Mouse (Mus musculus): ENCODE measurements around the gene P4htm. TPM values are rescaled to one million over a fixed set of nuclear protein-coding genes. Genes with fewer than 3 reads are reported as not detected.
"Not testable (repeated sequence)": the region's sequence is repeated elsewhere in the genome, so short reads cannot be mapped to it uniquely, and the experiment has no call there.

P4htm gene
- total RNA-seq (2021): 10 to 100 TPM; 91.8 to 92.3 TPM
- long read RNA-seq, experiment 1, transcript P4htm-201 (9 exons, 1,841 nt): major isoform, 154 of 183 reads
- long read RNA-seq, experiment 1, partial matches to known transcripts: 16 of 183 reads
- long read RNA-seq, experiment 1, other reads (novel, unspliced or antisense): 13 of 183 reads
- long read RNA-seq, experiment 2, transcript P4htm-201 (9 exons, 1,841 nt): major isoform, 118 of 154 reads
- long read RNA-seq, experiment 2, partial matches to known transcripts: 27 of 154 reads
- long read RNA-seq, experiment 2, other reads (novel, unspliced or antisense): 9 of 154 reads

DNA sequence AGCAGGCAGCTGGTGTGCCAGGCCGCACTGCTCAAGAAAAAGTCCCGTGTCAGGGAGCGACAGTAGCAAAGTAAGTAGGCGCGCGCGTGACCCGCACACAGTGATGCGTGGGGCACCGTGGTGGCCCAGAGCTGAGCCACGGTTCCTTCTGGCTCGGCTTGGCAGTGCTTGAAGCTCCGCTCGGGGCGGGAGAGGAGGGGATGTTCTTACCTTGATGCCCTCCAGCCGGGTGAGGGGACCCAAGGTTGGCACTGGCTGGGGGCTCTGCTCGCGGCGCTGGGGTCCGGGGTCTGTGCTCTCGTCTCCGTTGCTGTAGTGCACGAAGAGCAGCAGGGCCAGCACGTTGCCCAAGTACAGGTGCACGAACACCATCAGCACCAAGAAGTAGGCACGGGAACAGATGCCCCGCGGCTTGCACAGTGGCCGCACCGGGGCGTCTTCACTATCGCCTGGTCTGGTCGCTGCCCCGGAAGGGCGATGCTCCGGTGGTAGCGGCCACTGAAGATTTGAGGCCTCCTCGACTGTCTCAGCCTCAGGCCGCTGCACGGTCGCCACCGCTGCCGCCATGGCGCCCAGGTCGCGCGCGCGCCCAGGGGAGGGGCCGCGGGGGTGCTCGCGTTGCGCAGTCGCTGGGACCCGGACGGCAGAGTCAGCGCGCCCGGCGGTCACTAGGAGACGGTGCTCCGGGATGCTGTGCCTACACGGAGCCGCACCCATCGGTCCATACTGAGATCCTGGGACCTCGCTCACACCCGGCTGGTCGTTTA is at the start of gene P4htm:
TSS of gene P4htm (minus strand) at position 670 of the 767 bp plus-strand sequence.
- peak; percentile 74 to 87 for DNase-seq (ENCODE audit: low spot score in 2 of 2)

DNA sequence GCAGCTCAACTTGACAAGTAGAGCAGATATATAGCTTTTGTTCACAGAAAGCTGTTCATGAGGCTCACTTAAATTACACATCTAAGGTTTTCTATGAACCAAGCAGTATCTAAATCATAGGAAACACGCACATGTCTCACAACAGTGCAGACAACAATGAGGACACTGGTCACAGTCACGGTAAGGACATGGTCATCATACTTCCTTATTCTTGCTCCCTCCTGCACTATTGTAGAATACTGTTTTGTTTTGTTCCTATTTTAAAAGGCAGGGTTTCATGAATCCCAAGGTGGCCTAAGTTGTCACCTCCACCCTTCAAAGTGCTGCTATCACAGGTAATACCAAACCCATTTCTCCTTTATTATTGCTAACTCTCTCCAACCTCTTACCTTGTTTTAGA is 42.4 kb upstream of the P4htm start:
- no peak for DNase-seq (ENCODE audit: low spot score in 2 of 2)

DNA sequence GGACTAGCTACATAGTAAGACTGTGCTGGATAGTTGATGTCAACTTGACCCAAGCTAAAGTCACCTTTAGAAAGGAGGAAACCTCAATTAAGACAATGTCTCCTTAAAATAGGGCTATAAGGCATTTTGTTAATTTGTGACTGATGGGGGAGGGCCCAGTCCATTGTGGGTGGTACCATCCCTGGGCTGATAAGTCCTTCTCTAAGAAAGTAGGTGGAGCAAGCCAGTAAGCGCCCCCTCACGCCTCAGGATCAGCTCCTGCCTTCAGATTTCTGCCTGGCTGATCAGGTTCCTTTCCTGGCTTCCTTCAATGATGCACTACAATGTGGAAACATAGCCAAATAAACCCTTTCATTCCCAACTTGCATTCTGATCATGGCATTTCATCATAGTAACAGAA is 37.9 kb upstream of the P4htm start:
- DNase-seq (ENCODE audit: low spot score in 2 of 2): no peak

DNA sequence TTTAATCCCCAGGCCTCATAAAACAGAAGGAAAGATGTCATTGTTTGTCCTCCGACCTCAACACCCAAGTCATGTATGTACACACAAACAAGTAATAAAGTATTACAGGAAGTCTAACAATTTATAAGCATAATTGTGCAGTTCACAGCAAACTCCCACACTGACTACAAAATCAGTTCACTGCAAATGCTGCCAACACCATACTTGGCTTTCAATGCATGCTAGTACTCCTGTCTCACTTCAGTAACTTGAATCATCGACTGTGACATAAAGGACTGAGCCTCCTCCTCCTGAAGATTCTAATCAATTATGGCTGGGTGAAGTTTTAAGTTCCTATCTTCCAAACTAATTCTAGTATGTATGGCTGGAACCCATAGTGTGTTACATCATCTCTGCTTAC is 36.4 kb upstream of the P4htm start:
- no peak for DNase-seq (ENCODE audit: low spot score in 2 of 2)

DNA sequence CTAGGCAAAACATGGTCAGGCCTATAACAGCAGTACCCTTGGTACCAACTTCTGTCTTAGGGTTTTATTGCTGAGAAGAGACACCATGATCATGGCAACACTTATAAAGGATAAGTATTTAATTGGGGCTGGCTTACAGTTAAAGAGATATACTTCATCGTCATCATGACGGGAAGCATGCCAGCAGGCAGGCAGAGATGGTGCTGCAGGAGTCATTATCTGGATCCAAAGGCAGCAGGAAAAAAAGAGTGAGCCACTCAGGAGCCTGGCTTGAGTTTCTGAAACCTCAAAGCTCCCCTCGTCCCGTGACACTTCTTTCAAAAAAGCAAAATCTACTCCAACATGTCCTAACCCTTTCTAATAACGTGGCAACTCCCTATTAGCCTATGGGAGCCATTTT is 34.9 kb upstream of the P4htm start:
- DNase-seq (ENCODE audit: low spot score in 2 of 2): no peak

DNA sequence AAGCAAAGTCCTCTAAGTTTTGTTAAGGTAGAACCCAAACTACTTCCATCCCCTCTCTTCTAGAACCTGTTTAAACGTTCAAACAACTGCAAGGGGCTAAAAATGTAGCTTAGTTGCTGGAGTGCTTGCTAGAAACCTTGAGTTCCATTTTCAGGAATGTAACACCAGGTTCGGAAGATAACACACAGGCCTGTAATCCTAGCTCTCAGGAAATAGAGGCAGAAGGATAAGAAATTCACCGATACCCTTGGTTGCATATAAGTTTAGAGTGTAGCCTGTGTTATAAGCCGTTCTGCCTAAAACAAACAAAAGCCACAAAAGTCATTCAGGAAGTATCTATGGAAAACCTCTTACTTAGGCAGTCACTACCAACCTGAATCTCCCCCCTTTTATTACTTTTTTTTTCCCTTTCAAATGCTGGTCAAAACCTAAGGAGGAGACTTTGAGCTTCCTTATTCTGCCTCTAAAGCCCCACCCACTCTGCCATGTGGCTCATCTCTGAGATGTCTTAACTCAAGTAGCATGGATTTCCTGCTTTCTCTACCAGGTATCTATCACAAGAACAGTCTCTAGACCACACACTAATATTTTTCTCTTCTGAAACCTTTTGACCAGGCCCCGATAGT is 34.3 kb upstream of the P4htm start:
- no peak for DNase-seq (ENCODE audit: low spot score in 2 of 2)

DNA sequence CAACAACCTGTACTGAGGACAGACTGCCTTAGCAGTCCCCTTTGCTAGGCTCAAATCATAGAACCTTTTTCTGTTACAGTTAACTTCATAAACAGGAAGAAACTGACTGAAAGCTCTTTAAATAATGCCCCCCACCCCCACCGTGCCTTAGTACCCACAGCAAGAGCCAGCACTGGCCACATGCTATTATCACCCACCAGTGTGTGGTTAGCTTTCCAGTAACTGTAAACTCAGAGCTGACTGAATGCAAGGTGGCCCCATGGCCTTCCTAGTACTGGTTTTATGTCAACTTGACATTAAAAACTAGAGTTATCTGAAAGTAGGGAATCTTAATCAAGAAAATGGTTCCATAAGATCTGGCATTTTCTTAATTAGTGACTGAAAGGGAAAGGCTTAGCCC is 33.2 kb upstream of the P4htm start:
- no peak for DNase-seq (ENCODE audit: low spot score in 2 of 2)

DNA sequence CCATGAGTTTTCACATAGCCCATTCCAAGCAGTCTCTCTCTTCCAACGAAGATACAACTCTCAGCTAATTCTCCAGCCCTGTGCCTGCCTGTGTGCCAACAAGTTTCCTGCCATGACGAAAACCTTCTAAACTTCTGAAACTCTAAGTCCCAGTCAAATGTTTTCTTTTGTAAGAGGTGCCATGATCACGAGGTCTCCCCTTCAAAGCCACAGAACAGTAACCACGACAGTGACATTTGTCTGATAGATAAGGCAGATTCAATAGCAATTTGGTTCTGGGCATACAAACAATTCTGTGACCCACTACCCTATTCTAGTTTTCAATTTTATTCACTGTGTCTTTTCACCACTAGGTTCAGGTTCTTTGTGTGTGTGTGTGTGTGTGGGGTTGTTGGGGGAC is 30.7 kb upstream of the P4htm start:
- DNase-seq (ENCODE audit: low spot score in 2 of 2): no peak

DNA sequence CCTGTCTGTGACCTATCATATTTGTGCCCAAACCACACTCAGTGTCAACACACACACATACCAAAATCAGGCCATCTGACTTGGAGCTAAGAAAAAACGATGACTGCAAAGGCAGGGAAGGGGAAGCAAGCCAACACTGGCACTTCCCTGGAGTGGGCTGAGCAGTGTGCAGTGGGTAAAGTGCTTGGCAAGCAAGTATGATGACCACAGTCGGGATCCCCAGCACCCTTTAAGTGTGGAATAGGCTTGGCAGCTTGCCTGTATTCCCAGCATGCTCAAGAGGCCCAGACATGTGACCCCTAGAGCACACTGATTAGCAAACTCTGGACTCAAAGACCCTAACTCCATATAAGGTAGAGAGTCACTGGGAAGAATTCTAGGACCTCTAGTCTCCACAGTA is 29.0 kb upstream of the P4htm start:
- no peak for DNase-seq (ENCODE audit: low spot score in 2 of 2)

DNA sequence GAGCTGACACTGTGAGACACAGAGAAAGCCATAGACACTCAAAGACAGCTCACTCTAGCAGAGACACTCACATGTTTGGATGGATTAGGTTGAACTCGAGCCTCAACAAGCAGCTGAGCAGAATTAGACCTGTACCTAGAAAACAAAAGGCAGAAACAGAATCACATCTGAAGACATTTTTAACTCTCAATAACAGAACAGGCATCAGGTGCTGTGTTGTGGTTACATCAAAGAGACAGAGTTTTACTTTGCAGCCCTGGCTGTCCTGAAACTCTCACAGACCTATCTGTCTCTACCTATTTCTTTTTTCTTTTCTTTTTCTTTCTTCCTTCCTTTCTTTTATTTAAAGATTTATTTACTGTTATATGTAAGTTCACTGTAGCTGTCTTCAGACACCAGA is 19.8 kb upstream of the P4htm start:
- no peak for DNase-seq (ENCODE audit: low spot score in 2 of 2)

DNA sequence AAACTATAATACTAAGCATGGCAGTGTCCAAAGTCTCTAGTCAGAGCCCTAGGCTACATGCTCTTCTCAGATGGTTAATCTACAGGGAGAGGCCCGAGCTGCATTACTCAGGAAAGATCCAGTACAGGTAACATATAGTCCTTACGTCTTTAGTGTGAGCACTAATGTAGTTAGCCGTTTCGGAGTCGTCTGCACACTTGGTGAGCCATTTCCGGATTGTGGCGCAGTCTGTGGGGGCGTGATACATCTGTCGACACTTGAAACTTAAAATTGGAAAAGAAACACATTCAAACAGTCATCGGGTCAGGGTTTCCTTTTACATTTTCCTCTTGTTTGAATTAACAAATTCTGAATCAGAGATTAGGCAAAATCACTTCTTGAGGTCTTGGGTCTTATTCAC is 14.0 kb upstream of the P4htm start:
- DNase-seq (ENCODE audit: low spot score in 2 of 2): peak; percentile 37 to 56

DNA sequence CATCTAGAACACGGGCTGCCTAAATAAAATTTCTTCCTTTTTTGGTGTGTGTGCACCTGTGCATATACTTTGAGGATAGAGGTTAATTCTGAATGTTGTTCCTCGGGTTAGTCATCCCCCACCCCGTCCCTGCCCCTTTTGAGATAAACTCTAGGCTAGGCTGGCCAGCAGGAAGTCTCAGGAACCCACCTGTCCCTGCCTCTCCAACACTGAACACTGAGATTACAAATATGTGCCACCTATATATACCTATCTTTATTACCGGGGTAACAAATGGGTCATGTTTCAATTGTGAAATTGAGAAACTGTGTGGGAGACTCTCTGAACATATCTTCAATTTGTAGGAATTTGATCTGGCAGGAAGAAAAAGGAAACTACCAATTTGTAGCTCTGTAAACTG is 11.4 kb upstream of the P4htm start:
- no peak for DNase-seq (ENCODE audit: low spot score in 2 of 2)

DNA sequence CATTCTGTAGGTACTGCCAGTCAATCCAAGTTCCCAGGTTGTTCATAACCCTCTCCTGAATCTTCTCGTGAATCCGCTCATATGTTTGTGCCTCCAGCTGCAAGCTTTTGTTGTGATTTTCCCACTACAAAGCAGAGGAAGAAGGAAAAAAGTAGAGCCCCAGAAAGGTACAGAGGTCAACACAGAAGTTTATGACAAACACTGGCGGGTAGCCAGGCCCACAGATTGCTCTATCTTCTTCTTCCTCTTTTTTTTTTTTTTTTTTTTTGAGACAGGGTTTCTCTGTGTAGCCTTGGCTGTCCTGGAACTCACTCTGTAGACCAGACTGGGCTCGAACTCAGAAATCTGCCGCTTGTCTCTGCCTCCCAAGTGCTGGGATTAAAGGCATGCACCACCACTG is 10.5 kb upstream of the P4htm start:
- DNase-seq (ENCODE audit: low spot score in 2 of 2): not testable (repeated sequence)

DNA sequence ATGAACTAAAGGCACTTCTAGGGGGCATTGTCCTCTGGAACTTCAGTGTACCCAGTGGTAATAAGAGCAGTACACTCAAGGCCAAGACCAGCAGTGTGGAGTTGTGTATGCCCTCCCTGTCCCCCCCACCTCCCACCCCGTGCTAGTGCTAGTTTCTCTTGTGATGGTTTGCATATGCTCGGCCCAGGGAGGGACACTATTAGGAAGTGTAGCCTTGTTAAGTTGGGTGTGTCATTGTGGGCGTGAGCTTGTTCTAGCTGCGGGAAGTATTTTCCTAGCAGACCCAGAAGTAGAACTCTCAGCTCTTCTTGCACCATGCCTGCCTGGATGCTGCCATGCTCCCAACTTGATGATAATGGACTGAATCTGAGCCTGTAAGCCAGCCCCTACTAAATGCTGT is 4.5 kb upstream of the P4htm start:
- DNase-seq (ENCODE audit: low spot score in 2 of 2): no peak

DNA sequence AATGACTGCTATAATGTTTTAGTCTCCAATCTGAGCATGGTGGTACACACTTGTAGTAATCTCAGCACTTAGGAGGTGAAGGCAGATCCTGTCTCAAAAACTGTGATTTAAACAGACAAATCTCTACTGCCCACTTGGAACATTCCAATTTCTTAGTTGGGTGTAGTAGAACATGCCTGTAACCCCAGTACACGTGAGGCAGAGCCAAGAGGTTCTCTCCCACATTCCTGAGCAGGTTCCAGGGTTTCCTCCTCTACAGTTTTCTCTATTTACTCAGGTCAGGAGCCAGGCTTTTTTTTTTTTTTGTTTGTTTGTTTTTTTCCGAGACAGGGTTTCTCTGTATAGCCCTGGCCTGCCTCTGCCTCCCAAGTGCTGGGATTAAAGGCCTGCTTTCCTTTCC is 2.5 kb upstream of the P4htm start:
- DNase-seq (ENCODE audit: low spot score in 2 of 2): no peak

DNA sequence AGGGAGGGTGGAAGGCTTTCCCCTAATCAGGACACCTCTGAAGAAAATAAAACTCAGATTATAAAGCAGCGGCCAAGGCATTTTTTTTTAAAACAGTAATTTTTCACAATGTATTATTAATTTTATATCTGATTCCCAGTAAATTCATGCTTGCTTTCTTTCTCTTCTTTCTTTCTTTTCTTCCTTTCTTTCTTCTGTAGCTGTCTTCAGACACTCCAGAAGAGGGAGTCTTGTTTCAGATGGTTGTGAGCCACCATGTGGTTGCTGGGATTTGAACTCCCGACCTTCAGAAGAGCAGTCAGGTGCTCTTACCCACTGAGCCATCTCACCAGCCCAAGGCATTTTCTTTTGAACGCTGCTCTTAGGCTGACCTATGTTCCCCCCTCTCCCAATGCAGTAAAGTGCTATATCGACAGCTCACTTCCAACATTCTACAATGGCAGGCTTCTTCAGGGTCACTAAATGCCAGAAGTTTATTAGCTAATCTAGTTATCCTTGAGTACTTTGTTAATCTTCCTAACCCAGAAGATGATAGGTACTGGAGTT is 1.6 kb upstream of the P4htm start:
- no peak for DNase-seq (ENCODE audit: low spot score in 2 of 2)

DNA sequence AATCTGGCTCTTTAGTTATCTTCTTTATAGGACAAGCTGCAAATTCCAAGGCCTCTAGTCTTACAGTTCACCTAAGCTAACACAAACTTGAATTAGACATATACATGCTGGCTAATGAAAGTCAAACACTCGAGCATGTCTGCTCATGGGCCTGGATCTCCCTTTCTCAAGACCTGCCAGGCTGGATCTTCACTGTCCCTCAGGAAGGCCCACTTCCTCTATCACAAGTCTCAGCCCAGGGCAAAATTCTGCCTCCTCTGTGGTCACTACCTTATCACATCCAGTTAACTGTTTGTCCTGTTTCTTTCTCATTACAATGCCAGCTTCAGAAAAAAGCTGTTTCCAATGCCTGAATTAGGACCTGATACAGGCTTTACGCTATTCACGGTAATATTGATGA is 3.1 kb downstream of the P4htm start:
- no peak for DNase-seq (ENCODE audit: low spot score in 2 of 2)

DNA sequence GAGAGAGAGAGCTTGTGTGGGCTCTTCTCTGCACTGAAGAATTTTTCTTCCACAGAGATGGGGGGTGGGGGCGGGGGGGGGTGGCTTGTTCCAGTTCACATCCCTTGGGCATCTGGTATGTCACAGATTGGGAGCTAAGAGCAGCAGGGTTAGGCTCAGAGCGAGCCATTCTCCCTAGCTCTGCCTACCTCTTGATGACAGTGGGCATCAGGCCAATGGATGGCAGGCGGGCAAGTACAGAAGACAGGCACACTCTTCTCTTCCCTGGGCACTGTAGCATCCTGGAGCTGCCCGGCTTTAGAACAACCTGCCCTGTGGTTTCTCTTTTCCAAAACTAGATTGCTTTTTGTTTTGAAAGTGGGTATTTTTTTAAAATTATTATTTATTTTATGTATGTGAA is 6.0 kb downstream of the P4htm start:
- DNase-seq (ENCODE audit: low spot score in 2 of 2): no peak

DNA sequence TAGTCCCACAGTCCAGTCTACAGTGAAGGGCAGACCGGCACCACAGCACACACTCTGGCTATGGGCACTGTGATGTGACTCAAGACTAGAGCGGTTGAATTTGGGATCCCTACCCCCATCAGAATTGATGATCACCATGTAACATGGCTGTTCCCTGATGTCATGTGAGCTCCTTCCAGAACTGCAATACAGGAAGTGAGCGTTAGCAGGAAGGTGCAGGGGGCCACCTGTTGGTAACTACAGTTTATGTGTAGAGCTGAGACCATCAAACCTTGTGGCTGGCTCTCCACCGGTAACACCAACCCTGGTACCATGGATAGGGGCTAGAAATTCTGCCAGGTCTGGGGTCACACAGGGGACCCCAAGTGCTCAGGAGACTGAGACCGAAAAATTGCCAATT is 8.2 kb downstream of the P4htm start:
- DNase-seq (ENCODE audit: low spot score in 2 of 2): no peak

DNA sequence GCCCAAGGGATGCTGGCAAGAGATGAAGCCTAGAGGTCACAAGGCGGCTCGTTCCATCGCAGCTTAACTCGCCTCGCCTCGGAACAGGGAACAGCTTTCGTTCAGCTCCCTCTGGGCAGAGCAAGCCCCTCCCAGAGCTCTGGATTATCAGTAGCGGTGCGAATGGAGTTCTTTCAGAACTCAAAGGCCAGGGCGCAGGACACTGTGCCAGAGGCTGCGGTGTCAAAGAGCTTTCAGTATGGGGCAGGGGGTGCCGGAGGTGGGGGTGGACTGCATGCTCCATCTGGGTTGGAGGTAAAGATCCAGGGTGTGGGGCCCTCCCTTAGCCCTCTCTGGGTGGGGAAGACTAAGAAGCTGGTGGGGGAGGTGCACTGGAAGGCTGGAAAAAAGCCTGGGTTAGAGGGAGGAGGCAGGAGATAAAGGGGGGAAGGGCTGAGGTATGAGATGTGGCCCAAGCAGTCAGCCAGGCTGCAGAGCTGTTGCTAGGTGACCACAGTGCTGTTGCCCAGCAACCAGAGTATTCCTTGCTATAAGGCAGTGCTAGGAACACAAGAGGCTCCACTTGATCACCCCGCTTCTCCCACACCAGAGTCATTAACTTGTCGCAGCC is 9.8 kb downstream of the P4htm start:
- peak; percentile 80 to 89 for DNase-seq (ENCODE audit: low spot score in 2 of 2)

DNA sequence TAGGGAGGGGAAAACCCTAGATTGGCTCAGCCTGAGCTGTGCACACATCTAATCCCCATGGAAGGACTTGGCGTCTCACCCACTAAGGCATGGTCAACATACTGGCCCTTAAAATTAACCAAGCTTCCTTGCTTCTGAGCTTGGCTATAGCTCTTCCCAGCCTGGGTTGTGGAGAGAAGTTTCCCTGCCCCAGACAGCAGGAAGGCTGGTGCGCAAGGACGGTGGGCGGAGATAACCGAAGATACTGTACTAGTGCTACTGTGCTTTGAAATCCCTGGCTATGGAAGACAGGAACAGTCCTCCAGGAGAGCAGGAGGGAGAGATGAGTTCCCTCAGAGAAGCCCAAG is 18.1 kb downstream of the P4htm start:
- no peak for DNase-seq (ENCODE audit: low spot score in 2 of 2)
